11 mouse cellular contexts compared by ENCODE assay signal in the genomic region with DNA sequence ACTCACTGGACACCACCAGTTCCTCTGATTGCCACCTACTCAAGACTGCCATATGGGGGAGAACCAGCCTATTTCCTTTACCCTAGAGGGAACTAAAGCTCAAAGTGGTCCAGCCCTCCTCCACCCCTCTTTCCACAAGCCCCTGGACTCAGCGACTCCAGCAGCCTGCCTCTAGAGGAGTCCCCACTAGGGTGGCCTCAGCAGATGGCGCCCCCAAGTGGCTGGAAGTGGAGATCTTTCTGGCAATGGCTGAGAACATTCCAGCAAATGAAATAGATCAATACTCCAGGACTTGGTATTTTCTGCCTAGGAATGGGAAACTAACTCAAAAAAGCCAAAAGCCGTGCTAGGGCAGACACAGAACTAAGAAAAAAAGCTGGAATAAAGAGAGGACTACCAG. TPM values are rescaled to one million over a fixed set of nuclear protein-coding genes. Genes with fewer than 3 reads are reported as not detected.
DNase-seq lines count a peak whose midpoint lies in the region; ATAC-seq and TF ChIP-seq lines count a peak whose summit lies in the region.
"Had no signal": no experiment of that assay in that cellular context is flagged by ENCODE, and none has a peak within 500 bp of the region (broad histone marks: within the 10 kb centered on the region; RNA-seq: fewer than 3 reads in every experiment).

No protein-coding gene starts in this region.

- no peak overlapping the region for H3K4me2 ChIP-seq in lung, postnatal 0 days (replicated peaks; ENCODE audit: low read depth, low read length)
- H3K4me2 ChIP-seq: embryonic facial prominence, embryonic 12.5 days had no signal

- no peaks in the 10 kb centered on the region for H3K4me1 ChIP-seq in lung, postnatal 0 days (ENCODE audit: insufficient read depth, low read depth, low read length)
- H3K4me1 ChIP-seq in lung, adult 2 months (ENCODE audit: control insufficient read depth, insufficient read depth, low read length), result no peaks in the 10 kb centered on the region
- H3K4me1 ChIP-seq: embryonic facial prominence, embryonic 12.5 days had no signal

- no peak overlapping the region for H3K4me3 ChIP-seq in lung, postnatal 0 days (ENCODE audit: low read depth, low read length)
- H3K4me3 ChIP-seq in lung, adult 2 months (replicated peaks; ENCODE audit: extremely low read depth, low read depth, low read length), result no peak overlapping the region
- H3K4me3 ChIP-seq: embryonic facial prominence, embryonic 12.5 days had no signal

- no peaks in the 10 kb centered on the region for H3K36me3 ChIP-seq in lung, postnatal 0 days (ENCODE audit: insufficient read depth, low read length)

- no peak for TF ChIP-seq POLR2A in lung, adult 2 months (IDR thresholded peaks at IDR 0.05; ENCODE audit: borderline replicate concordance, extremely low read depth, low read depth, low read length)

- no peaks in the 10 kb centered on the region for H3K9me3 ChIP-seq in lung, postnatal 0 days (ENCODE audit: low read length)
- H3K9me3 ChIP-seq: embryonic facial prominence, embryonic 12.5 days had no signal

- TF ChIP-seq CTCF in lung, postnatal 0 days (IDR thresholded peaks at IDR 0.05), result peak; percentile 55
- TF ChIP-seq CTCF in lung, adult 2 months (IDR thresholded peaks at IDR 0.05; ENCODE audit: insufficient read depth, low read length), result no peak

- TF ChIP-seq EP300 in lung, postnatal 0 days (IDR thresholded peaks at IDR 0.05), result no peak

- peak; percentile 53 for DNase-seq in adrenal gland, postnatal 14 days
- DNase-seq in adrenal gland, adult 8-10 months, result no peak
- no peak for DNase-seq in lung, postnatal 0 days (ENCODE audit: low spot score)
- DNase-seq in lung, adult 2 months, result no peak
- no peak for DNase-seq in right cerebral cortex, postnatal 10 days (ENCODE audit: low spot score in 2 of 2)
- DNase-seq in layer of hippocampus, adult 8-10 months (ENCODE audit: low spot score in 2 of 2), result no peak
- DNase-seq: heart, postnatal 4 days; kidney, postnatal 36 days had no signal

- H3K9ac ChIP-seq in lung, postnatal 0 days (replicated peaks; ENCODE audit: low read depth), result no peak overlapping the region
- H3K9ac ChIP-seq: embryonic facial prominence, embryonic 12.5 days had no signal

- ATAC-seq in lung, postnatal 0 days, result no peak
- ATAC-seq in CD4-positive, CD25-positive, alpha-beta regulatory T cell, adult 4 months, result peak; percentile 36
- peak; percentile 34 for ATAC-seq in inflammation-experienced regulatory T-cells, adult 6 months

- 57% methylated on average over 3 of the region's 3 CpGs for WGBS in lung, postnatal 0 days
- 71% methylated on average over 3 of the region's 3 CpGs for WGBS in lung, adult 2 months

- H3K27me3 ChIP-seq in lung, postnatal 0 days (replicated peaks; ENCODE audit: insufficient read depth, low read length), result no peaks in the 10 kb centered on the region
- H3K27me3 ChIP-seq: embryonic facial prominence, embryonic 12.5 days had no signal

- H3K27ac ChIP-seq in lung, postnatal 0 days (ENCODE audit: low read length), result no peak overlapping the region
- H3K27ac ChIP-seq: embryonic facial prominence, embryonic 12.5 days had no signal

RNA-seq across cellular contexts. Expression of a gene that starts 17.6 kb away (rescaled TPM):
- total RNA-seq in adrenal gland, postnatal 14 days (2021), result 9.4 and 12.7 TPM in 2 replicates
- total RNA-seq in adrenal gland, adult 8-10 months (2022), result 10 to 100 TPM in 2 of 4 experiments, 1 to 10 TPM in 2; 6.7 to 11.5 (median 9.9) TPM
- 19.7 and 20.0 TPM in 2 replicates for polyA plus RNA-seq in lung, postnatal 0 days (2015; fragmentation: Nextera tagmentation; extraction: Ambion mirVana)
- 17.0 and 21.9 TPM in 2 replicates for polyA plus RNA-seq in lung, adult 2 months (2012; rRNA removed)
- polyA plus RNA-seq in CD4-positive, CD25-positive, alpha-beta regulatory T cell, adult 4 months (2017; shearing (Covaris generic)), result 10 to 100 TPM; 16.1 to 23.4 TPM
- 10 to 100 TPM; 21.8 to 27.3 (median 22.6) TPM for polyA plus RNA-seq in inflammation-experienced regulatory T-cells, adult 6 months (2017; shearing (Covaris generic))
- total RNA-seq in layer of hippocampus, adult 8-10 months (2022), result 10 to 100 TPM; 18.3 to 24.0 (median 22.9) TPM
